Comparison of ENCODE assay signal across 22 mouse cellular contexts in the genomic region with DNA sequence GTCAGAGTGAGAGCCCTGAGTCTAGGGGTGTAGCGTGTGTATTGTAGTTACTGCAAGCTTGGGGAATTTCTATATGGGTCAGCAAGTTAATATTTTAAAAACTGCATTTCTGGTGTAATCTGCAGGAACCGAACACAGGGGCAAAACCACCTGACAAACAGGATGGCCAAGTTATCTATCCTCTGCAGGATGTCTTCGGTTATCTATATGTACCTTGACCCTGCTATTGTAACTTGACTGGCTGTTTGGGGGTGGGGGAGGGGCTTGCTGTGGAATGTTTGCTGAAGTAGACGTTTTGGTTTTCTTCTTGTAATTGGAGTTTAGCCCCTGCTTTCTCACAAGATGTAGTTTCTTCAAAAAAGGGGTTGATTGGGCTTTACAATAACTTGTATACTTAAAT.
A peak's percentile ranks its signal among the peaks of the same experiment; 100 is the strongest.
DNase-seq lines count a peak whose midpoint lies in the region; ATAC-seq and TF ChIP-seq lines count a peak whose summit lies in the region.
"Had no signal": no experiment of that assay in that cellular context is flagged by ENCODE, and none has a peak within 500 bp of the region (broad histone marks: within the 10 kb centered on the region; RNA-seq: fewer than 3 reads in every experiment).

No protein-coding gene starts in this region.

- no peak overlapping the region for H3K4me3 ChIP-seq in liver, embryonic 14.5 days (ENCODE audit: insufficient read depth in 1 of 2, low read depth in 2 of 2, low read length in 2 of 2)
- H3K4me3 ChIP-seq in forebrain, embryonic 10.5 days, result no peak overlapping the region
- no peak overlapping the region for H3K4me3 ChIP-seq in heart, embryonic 10.5 days
- no peak overlapping the region for H3K4me3 ChIP-seq in neural tube, embryonic 15.5 days (replicated peaks)
- H3K4me3 ChIP-seq: embryonic facial prominence, embryonic 10.5 days; heart, adult 2 months; heart, embryonic 12.5 days; hindbrain, embryonic 10.5 days had no signal

- no peak for TF ChIP-seq CTCF in liver, embryonic 14.5 days (IDR thresholded peaks at IDR 0.05; ENCODE audit: low read depth)

- peak; percentile 29 for DNase-seq in c-Kit-positive CD71-positive TER-119-negative erythroid progenitor cells, embryonic 14.5 days (ENCODE audit: low read depth)
- peak; percentile 45 for DNase-seq in liver
- peak; percentile 7 to 14 (median 12) for DNase-seq in liver, embryonic 14.5 days (ENCODE audit: low read depth in 3 of 3, low spot score in 3 of 3)
- DNase-seq in forebrain, embryonic 10.5 days (ENCODE audit: extremely low spot score, low spot score), result no peak
- no peak for DNase-seq in heart, embryonic 10.5 days (ENCODE audit: low spot score)
- no peak for DNase-seq in B cell, adult 2 months
- DNase-seq: adrenal gland, postnatal 25 days; cerebellum, adult 18-20 months; cerebellum, adult 9-11 months; cerebellum, postnatal 36 days; gastrocnemius, postnatal 10 days; heart, adult 2 months had no signal

- ATAC-seq in liver, embryonic 14.5 days (ENCODE audit: insufficient read depth), result peak; percentile 75; the same call in 1 of the 2 replicates
- peak; percentile 80 for ATAC-seq in megakaryocyte-erythroid progenitor cell, adult 5-6 weeks (replicated peaks; ENCODE audit: low FRiP score, low TSS enrichment, poor library complexity, severe bottlenecking)
- ATAC-seq in neural tube, embryonic 15.5 days (ENCODE audit: low FRiP score), result no peak
- ATAC-seq: activated CD4-positive, CD25-positive, alpha-beta regulatory T cell, adult 4 months; CD4-positive, CD25-positive, alpha-beta regulatory T cell, adult 4 months; forebrain, embryonic 16.5 days; Patski had no signal

- H3K27me3 ChIP-seq in liver, embryonic 14.5 days (ENCODE audit: control insufficient read depth, insufficient read depth, low read length), result no peaks in the 10 kb centered on the region
- H3K27me3 ChIP-seq in forebrain, embryonic 10.5 days (ENCODE audit: poor library complexity, severe bottlenecking), result 0 out of 2 replicates have a peak, but pooled peaks cover 5% of the 10 kb centered on the region
- no peaks in the 10 kb centered on the region for H3K27me3 ChIP-seq in heart, embryonic 10.5 days (ENCODE audit: insufficient read depth, poor library complexity, severe bottlenecking)
- no peaks in the 10 kb centered on the region for H3K27me3 ChIP-seq in neural tube, embryonic 15.5 days (replicated peaks)
- H3K27me3 ChIP-seq: heart, embryonic 12.5 days had no signal

- no peaks in the 10 kb centered on the region for H3K36me3 ChIP-seq in liver, embryonic 14.5 days (replicated peaks; ENCODE audit: control insufficient read depth, insufficient read depth, low read depth)
- H3K36me3 ChIP-seq in forebrain, embryonic 10.5 days (replicated peaks), result no peaks in the 10 kb centered on the region
- no peaks in the 10 kb centered on the region for H3K36me3 ChIP-seq in heart, embryonic 10.5 days
- no peaks in the 10 kb centered on the region for H3K36me3 ChIP-seq in neural tube, embryonic 15.5 days
- H3K36me3 ChIP-seq: embryonic facial prominence, embryonic 10.5 days; heart, embryonic 12.5 days; hindbrain, embryonic 10.5 days had no signal

- H3K9me3 ChIP-seq in liver, embryonic 14.5 days (ENCODE audit: control insufficient read depth, low read length), result no peaks in the 10 kb centered on the region
- no peaks in the 10 kb centered on the region for H3K9me3 ChIP-seq in forebrain, embryonic 10.5 days
- H3K9me3 ChIP-seq in heart, embryonic 10.5 days, result no peaks in the 10 kb centered on the region
- H3K9me3 ChIP-seq in neural tube, embryonic 15.5 days (replicated peaks), result no peaks in the 10 kb centered on the region
- H3K9me3 ChIP-seq: embryonic facial prominence, embryonic 10.5 days; heart, embryonic 12.5 days; hindbrain, embryonic 10.5 days had no signal

- H3K4me1 ChIP-seq in liver, embryonic 14.5 days (replicated peaks; ENCODE audit: control insufficient read depth in 2 of 2, insufficient read depth in 2 of 2, low read length in 1 of 2), result peaks cover 0 to 4% of the 10 kb centered on the region in 2 experiments; a peak in 2 of 4 replicates
- H3K4me1 ChIP-seq in forebrain, embryonic 10.5 days, result no peaks in the 10 kb centered on the region
- H3K4me1 ChIP-seq in heart, embryonic 10.5 days, result no peaks in the 10 kb centered on the region
- H3K4me1 ChIP-seq in neural tube, embryonic 15.5 days, result no peaks in the 10 kb centered on the region
- H3K4me1 ChIP-seq: embryonic facial prominence, embryonic 10.5 days; hindbrain, embryonic 10.5 days had no signal

- peak overlapping the region; percentile 11; the same call in 1 of the 2 replicates for H3K4me2 ChIP-seq in liver, embryonic 14.5 days (ENCODE audit: low read depth)
- no peak overlapping the region for H3K4me2 ChIP-seq in neural tube, embryonic 15.5 days
- H3K4me2 ChIP-seq: heart, embryonic 12.5 days; hindbrain, embryonic 14.5 days had no signal

- H3K9ac ChIP-seq in liver, embryonic 14.5 days (replicated peaks), result no peak overlapping the region
- H3K9ac ChIP-seq in neural tube, embryonic 15.5 days (replicated peaks), result no peak overlapping the region
- H3K9ac ChIP-seq: heart, embryonic 12.5 days; hindbrain, embryonic 14.5 days had no signal

- peak; percentile 54 for TF ChIP-seq EP300 in liver, embryonic 14.5 days (IDR thresholded peaks at IDR 0.05; ENCODE audit: low read depth)

- 18% methylated on average over 4 of the region's 4 CpGs for WGBS in liver, embryonic 14.5 days (ENCODE audit: insufficient replicate concordance)
- 68% methylated on average over 4 of the region's 4 CpGs for WGBS in forebrain, embryonic 10.5 days
- 56% methylated on average over 4 of the region's 4 CpGs for whole genome bisulfite sequencing in heart, embryonic 10.5 days
- 66% methylated on average over 4 of the region's 4 CpGs for WGBS in neural tube, embryonic 15.5 days

- no peak overlapping the region for H3K27ac ChIP-seq in liver, embryonic 14.5 days
- no peak overlapping the region for H3K27ac ChIP-seq in forebrain, embryonic 10.5 days
- H3K27ac ChIP-seq in heart, embryonic 10.5 days, result no peak overlapping the region
- no peak overlapping the region for H3K27ac ChIP-seq in neural tube, embryonic 15.5 days (replicated peaks)
- H3K27ac ChIP-seq: embryonic facial prominence, embryonic 10.5 days; heart, adult 2 months; hindbrain, embryonic 10.5 days; hindbrain, embryonic 14.5 days had no signal

Comparison
In these comparisons a context has a peak if more than half of its experiments do, and no peak if none do; other contexts are left out.
1. DNase-seq: peak in c-Kit-positive CD71-positive TER-119-negative erythroid progenitor cells, embryonic 14.5 days (single experiment), liver (single experiment) and liver, embryonic 14.5 days (3 of 3); none in forebrain, embryonic 10.5 days (single experiment), heart, embryonic 10.5 days (single experiment) and B cell, adult 2 months (0 of 2).